Mouse (Mus musculus): ENCODE measurements around the gene Cldn9. TPM values are rescaled to one million over a fixed set of nuclear protein-coding genes. Genes with fewer than 3 reads are reported as not detected.

The Cldn9 gene
- polyA plus RNA-seq, 1 experiment from 2014 or later, result 1.4 TPM

DNA sequence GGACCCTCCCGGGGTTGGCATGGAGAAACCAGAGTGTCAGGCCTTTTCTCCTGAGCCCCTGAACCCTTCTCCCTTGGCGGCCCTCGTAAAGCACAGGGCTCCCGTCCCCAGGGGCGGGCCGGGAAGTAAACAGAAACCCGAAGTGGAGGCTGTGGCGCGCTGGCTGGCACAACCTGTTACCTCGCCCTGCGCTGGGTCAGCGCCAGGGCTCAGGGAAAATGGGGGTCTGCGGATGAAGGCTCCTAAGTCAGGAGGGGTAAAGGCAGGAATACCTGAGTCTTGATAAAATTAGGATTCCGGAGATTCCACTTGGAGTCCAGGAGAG is 23.0 kb downstream of the Cldn9 start:
- Histone ChIP-seq H3K4me3 (replicated peaks; ENCODE audit: low read length) (no peak overlapping the region), H3K4me1 (replicated peaks; ENCODE audit: control insufficient read depth, insufficient read depth, low read length) (0 out of 2 replicates have a peak, but pooled peaks cover 2% of the 10 kb centered on the region), H3K27ac (ENCODE audit: low read length) (no peak overlapping the region), H3K4me2 (ENCODE audit: low read length) (no peak overlapping the region), H3K9ac (replicated peaks; ENCODE audit: low read depth, low read length) (no peak overlapping the region), H3K27me3 (replicated peaks; ENCODE audit: control insufficient read depth, insufficient read depth, low read length) (peaks cover 38% of the 10 kb centered on the region), H3K9me3 (ENCODE audit: control insufficient read depth, low read length) (no peaks in the 10 kb centered on the region), H3K36me3 (ENCODE audit: control insufficient read depth, insufficient read depth) (no peaks in the 10 kb centered on the region)
- 4% methylated on average over 12 of the region's 14 CpGs for WGBS
- ATAC-seq, result no peak

DNA sequence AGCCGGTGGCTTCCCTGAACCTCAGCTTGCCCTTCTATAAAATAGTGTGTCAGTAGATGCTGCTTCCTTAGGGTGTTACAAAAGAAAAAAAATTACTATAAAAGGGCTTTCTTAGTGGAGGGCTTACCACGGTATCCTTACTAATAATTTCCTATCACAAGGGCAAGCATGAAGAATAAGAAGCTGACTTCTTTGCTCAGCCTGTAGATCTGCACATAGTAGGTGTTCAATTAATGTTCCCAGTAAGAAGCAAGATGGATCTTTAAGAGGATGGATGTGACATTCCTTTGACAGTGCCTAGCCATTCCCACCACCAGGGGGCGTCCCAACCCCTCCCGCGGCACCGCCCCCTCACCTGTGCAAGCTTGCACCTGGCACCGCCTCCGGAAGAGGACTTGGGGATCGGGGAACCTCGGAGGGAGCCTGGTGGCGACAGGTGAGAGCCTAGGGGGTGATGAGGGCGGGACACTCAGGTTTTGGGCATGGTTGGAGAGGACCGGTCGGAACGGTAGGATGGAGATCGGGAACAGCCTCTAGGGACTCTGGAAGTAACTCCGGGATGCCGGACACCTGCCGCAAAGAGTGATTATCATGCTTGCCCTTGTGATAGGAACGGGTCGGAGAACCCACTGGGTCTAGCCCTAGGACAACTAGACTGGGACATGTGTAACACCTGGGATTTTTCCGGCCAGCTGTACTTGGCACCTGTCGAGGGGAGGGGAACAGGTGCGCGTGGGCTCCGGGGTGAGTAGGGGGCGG is 23.5 kb downstream of the Cldn9 start, which contains the start of gene Bicdl2:
Gene Bicdl2 (plus strand): TSS at position 390 of the 759 bp plus-strand sequence.
- Histone ChIP-seq H3K4me3 (replicated peaks; ENCODE audit: low read length) (no peak within 1 kb of the TSS), H3K9me3 (ENCODE audit: control insufficient read depth, low read length) (no peaks in the 10 kb centered on the region), H3K4me1 (replicated peaks; ENCODE audit: control insufficient read depth, insufficient read depth, low read length) (0 out of 2 replicates have a peak, but pooled peaks cover 2% of the 10 kb centered on the region), H3K27me3 (replicated peaks; ENCODE audit: control insufficient read depth, insufficient read depth, low read length) (peaks cover 38% of the 10 kb centered on the region), H3K9ac (replicated peaks; ENCODE audit: low read depth, low read length) (no peak within 1 kb of the TSS), H3K4me2 (ENCODE audit: low read length) (no peak within 1 kb of the TSS), H3K27ac (ENCODE audit: low read length) (no peak within 1 kb of the TSS), H3K36me3 (ENCODE audit: control insufficient read depth, insufficient read depth) (no peaks in the 10 kb centered on the region)
- 5% methylated on average over 27 of the region's 27 CpGs for WGBS
- ATAC-seq, result no peak

DNA sequence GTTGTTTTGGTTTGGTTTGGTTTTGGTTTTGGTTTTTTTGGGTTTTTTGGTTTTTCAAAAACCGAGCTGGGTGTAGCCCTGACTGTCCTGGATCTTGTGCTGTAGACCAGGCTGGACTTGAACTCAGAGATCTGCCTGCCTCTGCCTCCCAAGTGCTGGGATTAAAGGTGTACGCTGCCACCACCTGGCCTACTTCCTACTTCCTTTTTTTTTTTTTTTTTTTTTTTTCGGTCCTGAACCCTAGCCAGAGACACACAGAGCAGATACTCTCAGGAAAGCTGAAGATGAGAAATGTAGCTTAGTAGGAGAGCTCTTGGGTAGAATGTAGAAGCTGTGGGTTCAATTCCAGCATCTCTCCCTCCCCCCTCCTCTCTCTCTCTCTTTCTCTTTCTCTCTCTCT is 25.4 kb downstream of the Cldn9 start:
- WGBS, result 90% methylated on average over 3 of the region's 3 CpGs
- Histone ChIP-seq H3K9me3 (ENCODE audit: control insufficient read depth, low read length) (no peaks in the 10 kb centered on the region), H3K4me1 (replicated peaks; ENCODE audit: control insufficient read depth, insufficient read depth, low read length) (0 out of 2 replicates have a peak, but pooled peaks cover 2% of the 10 kb centered on the region), H3K27me3 (replicated peaks; ENCODE audit: control insufficient read depth, insufficient read depth, low read length) (peaks cover 38% of the 10 kb centered on the region), H3K36me3 (ENCODE audit: control insufficient read depth, insufficient read depth) (no peaks in the 10 kb centered on the region), H3K4me2 (ENCODE audit: low read length) (no peak overlapping the region), H3K4me3 (replicated peaks; ENCODE audit: low read length) (no peak overlapping the region), H3K9ac (replicated peaks; ENCODE audit: low read depth, low read length) (no peak overlapping the region), H3K27ac (ENCODE audit: low read length) (no peak overlapping the region)
- no peak for ATAC-seq

DNA sequence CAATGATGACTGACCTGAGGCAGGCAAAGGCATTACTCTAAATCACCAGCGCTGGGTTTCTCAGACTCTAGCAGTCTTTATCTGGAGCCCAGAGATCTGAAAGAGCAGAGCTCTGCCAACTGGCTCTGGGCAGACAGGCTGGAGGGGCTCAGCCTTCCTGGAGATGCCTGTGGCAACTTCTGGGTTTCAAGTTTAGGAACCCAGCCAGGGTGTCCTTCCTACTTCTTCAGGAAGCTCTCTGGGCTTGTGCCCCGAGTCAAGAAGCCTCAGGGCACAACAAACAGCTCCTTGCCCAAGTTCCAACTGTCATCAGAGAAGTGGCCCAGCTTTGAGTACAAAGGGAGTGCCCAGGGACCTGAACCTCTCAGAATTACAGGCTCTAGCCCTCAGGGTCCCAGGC is 29.4 kb downstream of the Cldn9 start:
- no peak for ATAC-seq
- Histone ChIP-seq H3K4me2 (ENCODE audit: low read length) (no peak overlapping the region), H3K36me3 (ENCODE audit: control insufficient read depth, insufficient read depth) (no peaks in the 10 kb centered on the region), H3K4me1 (replicated peaks; ENCODE audit: control insufficient read depth, insufficient read depth, low read length) (no peaks in the 10 kb centered on the region), H3K4me3 (replicated peaks; ENCODE audit: low read length) (no peak overlapping the region), H3K27me3 (replicated peaks; ENCODE audit: control insufficient read depth, insufficient read depth, low read length) (0 out of 2 replicates have a peak, but pooled peaks cover 6% of the 10 kb centered on the region), H3K9me3 (ENCODE audit: control insufficient read depth, low read length) (no peaks in the 10 kb centered on the region), H3K9ac (replicated peaks; ENCODE audit: low read depth, low read length) (no peak overlapping the region), H3K27ac (ENCODE audit: low read length) (no peak overlapping the region)
- WGBS, result 69% methylated on average over 2 of the region's 2 CpGs

DNA sequence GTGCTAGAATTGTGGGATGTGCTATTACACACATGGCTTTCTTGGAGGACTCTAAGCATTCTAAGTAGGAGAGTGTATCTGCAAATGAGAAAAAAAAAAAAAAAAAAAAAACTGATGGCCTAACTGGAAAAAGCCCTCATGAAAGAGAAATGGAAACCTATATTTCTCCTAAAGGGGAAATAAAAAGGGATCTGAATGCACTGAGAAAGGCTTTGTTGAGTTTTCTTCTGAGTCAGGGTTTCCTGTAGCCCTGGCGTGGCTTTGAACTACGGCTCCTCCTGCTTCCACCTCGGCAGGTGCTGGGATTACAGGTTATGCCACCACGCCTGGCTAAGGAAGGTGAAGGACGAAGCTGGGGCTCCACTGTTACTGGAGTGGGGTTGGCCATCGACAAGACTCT is 29.8 kb downstream of the Cldn9 start:
- Histone ChIP-seq H3K4me1 (replicated peaks; ENCODE audit: control insufficient read depth, insufficient read depth, low read length) (no peaks in the 10 kb centered on the region), H3K9ac (replicated peaks; ENCODE audit: low read depth, low read length) (no peak overlapping the region), H3K27ac (ENCODE audit: low read length) (no peak overlapping the region), H3K36me3 (ENCODE audit: control insufficient read depth, insufficient read depth) (no peaks in the 10 kb centered on the region), H3K4me2 (ENCODE audit: low read length) (no peak overlapping the region), H3K9me3 (ENCODE audit: control insufficient read depth, low read length) (no peaks in the 10 kb centered on the region), H3K27me3 (replicated peaks; ENCODE audit: control insufficient read depth, insufficient read depth, low read length) (0 out of 2 replicates have a peak, but pooled peaks cover 3% of the 10 kb centered on the region), H3K4me3 (replicated peaks; ENCODE audit: low read length) (no peak overlapping the region)
- 66% methylated on average over 6 of the region's 6 CpGs for WGBS
- ATAC-seq, result no peak

DNA sequence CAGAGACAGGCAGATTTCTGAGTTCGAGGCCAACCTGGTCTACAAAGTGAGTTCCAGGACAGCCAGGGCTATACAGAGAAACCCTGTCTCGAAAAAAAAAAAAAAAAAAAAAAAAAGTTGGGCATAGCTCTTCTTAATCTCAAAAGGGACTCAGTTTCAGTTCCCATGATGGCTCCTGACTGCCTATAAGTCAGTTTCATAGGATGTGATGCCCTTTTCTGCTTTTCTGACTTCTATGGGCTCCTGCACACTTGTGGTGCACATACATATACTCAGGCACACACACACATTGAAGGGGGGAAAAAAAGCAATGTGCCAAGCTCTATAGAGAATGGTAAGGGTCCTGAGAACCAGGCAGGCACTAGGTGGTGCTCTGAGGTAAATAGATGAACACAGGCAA is 30.5 kb downstream of the Cldn9 start:
- Histone ChIP-seq H3K9me3 (ENCODE audit: control insufficient read depth, low read length) (no peaks in the 10 kb centered on the region), H3K4me3 (replicated peaks; ENCODE audit: low read length) (no peak overlapping the region), H3K27me3 (replicated peaks; ENCODE audit: control insufficient read depth, insufficient read depth, low read length) (no peaks in the 10 kb centered on the region), H3K9ac (replicated peaks; ENCODE audit: low read depth, low read length) (no peak overlapping the region), H3K36me3 (ENCODE audit: control insufficient read depth, insufficient read depth) (no peaks in the 10 kb centered on the region), H3K4me1 (replicated peaks; ENCODE audit: control insufficient read depth, insufficient read depth, low read length) (no peaks in the 10 kb centered on the region), H3K4me2 (ENCODE audit: low read length) (no peak overlapping the region), H3K27ac (ENCODE audit: low read length) (no peak overlapping the region)
- WGBS, result 57% methylated on average over 1 of the region's 2 CpGs
- ATAC-seq, result no peak

DNA sequence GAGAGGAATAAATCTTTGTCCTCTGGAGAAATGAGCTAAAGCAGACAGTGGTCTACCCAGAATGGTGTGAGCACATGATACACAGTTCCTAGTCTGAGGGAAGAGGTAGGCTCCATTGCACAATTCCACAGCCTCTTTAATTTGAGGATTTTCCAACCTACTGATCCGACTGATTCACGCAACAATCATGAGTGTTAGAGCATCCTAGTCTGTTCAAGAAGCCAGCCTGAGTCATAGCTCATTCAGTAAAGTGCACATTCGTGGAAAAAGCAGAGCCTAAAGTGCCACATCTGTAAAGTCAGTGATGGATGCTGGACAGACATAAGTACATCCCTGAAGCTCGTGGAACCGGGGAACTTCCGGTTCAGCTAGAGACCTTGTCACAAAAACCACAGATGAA is 32.5 kb downstream of the Cldn9 start:
- Histone ChIP-seq H3K27me3 (replicated peaks; ENCODE audit: control insufficient read depth, insufficient read depth, low read length) (peaks cover 5% of the 10 kb centered on the region; the same call in 1 of the 2 replicates), H3K9ac (replicated peaks; ENCODE audit: low read depth, low read length) (no peak overlapping the region), H3K4me1 (replicated peaks; ENCODE audit: control insufficient read depth, insufficient read depth, low read length) (no peaks in the 10 kb centered on the region), H3K4me2 (ENCODE audit: low read length) (no peak overlapping the region), H3K36me3 (ENCODE audit: control insufficient read depth, insufficient read depth) (no peaks in the 10 kb centered on the region), H3K4me3 (replicated peaks; ENCODE audit: low read length) (no peak overlapping the region), H3K27ac (ENCODE audit: low read length) (no peak overlapping the region), H3K9me3 (ENCODE audit: control insufficient read depth, low read length) (no peaks in the 10 kb centered on the region)
- ATAC-seq, result no peak
- WGBS, result 76% methylated on average over 6 of the region's 6 CpGs

DNA sequence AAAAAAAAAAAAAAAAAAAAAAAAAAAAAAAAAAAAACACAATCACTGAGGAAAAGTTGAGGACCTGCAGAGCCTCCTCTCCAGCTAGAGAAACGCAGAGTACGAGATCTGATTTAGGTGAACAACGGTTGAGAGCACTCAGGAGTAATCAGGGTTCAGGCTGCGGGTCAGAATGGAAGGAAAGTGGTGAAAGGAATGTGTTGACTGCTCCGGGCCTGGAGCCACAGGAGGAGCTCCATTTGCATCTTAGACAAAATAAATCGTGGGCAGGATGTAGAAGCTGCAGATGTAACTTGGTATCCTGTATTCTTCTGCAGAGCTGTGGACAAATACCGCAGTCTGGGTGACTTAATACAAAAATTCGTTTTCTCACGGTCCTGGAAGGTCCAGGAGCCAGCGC is 37.9 kb downstream of the Cldn9 start:
- 31% methylated on average over 10 of the region's 10 CpGs for WGBS
- no peak overlapping the region for H3K9ac ChIP-seq (replicated peaks; ENCODE audit: low read depth, low read length)
- H3K4me3 ChIP-seq (replicated peaks; ENCODE audit: low read length), result no peak overlapping the region
- peaks cover 8% of the 10 kb centered on the region for H3K4me1 ChIP-seq (replicated peaks; ENCODE audit: control insufficient read depth, insufficient read depth, low read length)
- no peak overlapping the region for H3K27ac ChIP-seq (ENCODE audit: low read length)
- H3K9me3 ChIP-seq (ENCODE audit: control insufficient read depth, low read length), result no peaks in the 10 kb centered on the region
- no peaks in the 10 kb centered on the region for H3K36me3 ChIP-seq (ENCODE audit: control insufficient read depth, insufficient read depth)
- no peak overlapping the region for H3K4me2 ChIP-seq (ENCODE audit: low read length)
- H3K27me3 ChIP-seq (replicated peaks; ENCODE audit: control insufficient read depth, insufficient read depth, low read length), result peaks cover 31% of the 10 kb centered on the region
- ATAC-seq, result no peak

DNA sequence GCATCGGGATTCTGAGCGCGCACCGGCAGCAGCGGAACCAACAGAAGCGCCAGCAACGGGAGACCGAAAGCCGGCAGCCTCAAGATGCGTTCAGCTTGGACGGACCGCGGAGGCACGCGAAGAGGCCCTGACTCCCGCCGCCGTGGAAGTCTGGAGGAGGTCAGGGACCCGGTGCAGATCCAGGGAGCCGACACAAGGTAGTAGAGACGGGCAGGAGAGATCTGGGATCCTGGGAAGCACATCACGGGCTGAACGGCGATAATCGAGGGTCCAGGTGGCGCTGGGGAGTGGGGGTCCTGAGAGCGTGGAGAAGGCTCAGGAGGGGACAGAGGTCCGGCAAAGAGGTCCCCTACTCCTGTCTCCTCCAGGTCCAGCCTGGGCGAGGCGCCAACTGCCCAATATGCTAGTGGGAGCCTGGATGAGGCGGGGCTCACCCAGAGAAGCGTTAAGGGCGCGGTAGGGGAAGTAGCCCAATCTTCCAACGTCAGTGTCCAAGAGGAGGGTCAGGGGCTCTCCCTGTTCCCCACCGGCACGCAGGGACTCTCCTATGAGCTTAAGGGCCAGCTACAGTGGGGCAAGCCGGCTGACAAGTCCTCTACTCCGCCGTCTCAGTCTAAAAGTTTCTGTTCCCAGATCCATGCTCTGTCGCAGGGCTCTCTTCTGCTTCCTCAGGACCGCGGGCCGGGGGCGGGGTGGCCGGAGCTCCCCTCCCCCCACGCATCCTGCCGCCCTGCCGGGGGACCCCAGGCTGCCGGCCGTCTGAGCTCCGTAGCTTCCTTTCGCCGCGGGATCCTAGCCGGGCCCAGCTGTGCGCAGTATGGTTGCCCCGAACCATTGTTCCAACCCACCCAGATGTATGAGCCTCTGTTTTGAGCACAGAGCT is 39.0 kb downstream of the Cldn9 start, which contains the start of gene Mmp25:
Gene Mmp25 (minus strand): TSS at position 665 of the 883 bp plus-strand sequence.
- ATAC-seq, result no peak
- under 1% methylated on average over 58 of the region's 58 CpGs for WGBS

More for the DNA sequence above, 39.0 kb downstream of the Cldn9 start, which contains the start of gene Mmp25:
- Histone ChIP-seq H3K9me3 (ENCODE audit: control insufficient read depth, low read length) (no peaks in the 10 kb centered on the region), H3K4me1 (replicated peaks; ENCODE audit: control insufficient read depth, insufficient read depth, low read length) (peaks cover 8% of the 10 kb centered on the region), H3K27ac (ENCODE audit: low read length) (no peak within 1 kb of the TSS), H3K4me3 (replicated peaks; ENCODE audit: low read length) (peak within 1 kb of the TSS; percentile 41), H3K27me3 (replicated peaks; ENCODE audit: control insufficient read depth, insufficient read depth, low read length) (peaks cover 31% of the 10 kb centered on the region), H3K36me3 (ENCODE audit: control insufficient read depth, insufficient read depth) (no peaks in the 10 kb centered on the region), H3K4me2 (ENCODE audit: low read length) (peak within 1 kb of the TSS; percentile 60), H3K9ac (replicated peaks; ENCODE audit: low read depth, low read length) (peak within 1 kb of the TSS; percentile 36; the same call in 1 of the 2 replicates)

Measured in forebrain, embryonic 16.5 days (tissue).